Mouse (Mus musculus): ENCODE data around the gene Tirap.

- TF ChIP-seq POLR2A (IDR thresholded peaks at IDR 0.05; ENCODE audit: control insufficient read depth, low read depth, low read length), result no peak
- TF ChIP-seq CTCF (IDR thresholded peaks at IDR 0.05; ENCODE audit: control insufficient read depth, insufficient read depth, insufficient replicate concordance, low read depth, low read length), result no peak
Observed at GRCm38 (mm10) chr9:35156002-35156710, 43.9 kb downstream of the Tirap start.

All from testis, adult 2 months (tissue).